Mouse (Mus musculus) embryonic facial prominence, embryonic 11.5 days (tissue): ENCODE data around the gene Tmem135. TPM values are rescaled to one million over a fixed set of nuclear protein-coding genes. Genes with fewer than 3 reads are reported as not detected.

Experiments used
- ATAC-seq: fragments of 200-750 bp; cut with Nextera tagmentation; replicated peaks from 2 replicates; pipeline ENCODE4 v1.8.0; 2017; ENCODE audit warnings: low read depth; ENCODE audit not compliant: insufficient number of reproducible peaks, low FRiP score, low TSS enrichment
- DNase-seq: peaks from one replicate; pipeline ENCODE4 v3.0.0-alpha.2; 2015; ENCODE audit warnings: low spot score
- H3K27ac ChIP-seq: fragments of 300-500 bp; sonication (generic); replicated peaks from 2 replicates; pipeline ENCODE4 v1.5.1; 2014; ENCODE audit warnings: mild to moderate bottlenecking, low read depth, low read length, control low read depth
- H3K27me3 ChIP-seq: fragments of 300-500 bp; sonication (generic); 2 replicates; pipeline ENCODE4 v1.6.1; 2014; ENCODE audit warnings: mild to moderate bottlenecking, low read length, moderate library complexity, mixed read lengths; ENCODE audit not compliant: control insufficient read depth, insufficient read depth
- H3K36me3 ChIP-seq: fragments of 300-500 bp; sonication (generic); replicated peaks from 2 replicates; pipeline ENCODE4 v1.6.1; 2014; ENCODE audit warnings: low read depth, mild to moderate bottlenecking, low read length, moderate library complexity, mixed read lengths; ENCODE audit not compliant: control insufficient read depth, insufficient read depth
- H3K4me1 ChIP-seq: fragments of 300-500 bp; sonication (generic); 2 replicates; pipeline ENCODE4 v1.6.1; 2014; ENCODE audit warnings: low read length, mixed read lengths; ENCODE audit not compliant: control insufficient read depth, insufficient read depth
- H3K4me2 ChIP-seq: fragments of 300-500 bp; sonication (generic); 2 replicates; pipeline ENCODE4 v1.6.1; 2014; ENCODE audit warnings: low read depth, mild to moderate bottlenecking, control low read depth, low read length, moderate library complexity
- H3K4me3 ChIP-seq: fragments of 300-500 bp; sonication (generic); 2 replicates; pipeline ENCODE4 v1.5.1; 2014; ENCODE audit warnings: low read depth, low read length, control low read depth
- H3K9ac ChIP-seq: fragments of 300-500 bp; sonication (generic); replicated peaks from 2 replicates; pipeline ENCODE4 v1.6.1; 2014; ENCODE audit warnings: mild to moderate bottlenecking, control low read depth, low read length
- H3K9me3 ChIP-seq: fragments of 300-500 bp; sonication (generic); replicated peaks from 2 replicates; pipeline ENCODE4 v1.6.1; 2016; ENCODE audit warnings: mild to moderate bottlenecking, low read length, inconsistent platforms, mixed read lengths; ENCODE audit not compliant: control insufficient read depth
- WGBS: fragments of 180-500 bp; shearing (Covaris S2); extraction: QIAGEN DNeasy Blood & Tissue Kit; methylation state at CpG from one replicate; pipeline ENCODE4 v1.1.7; 2014; 5-methylcytosine and 5-hydroxymethylcytosine counted together
- polyA plus RNA-seq: library from polyadenylated mRNA; unstranded; fragments of >200 nt; fragmentation: Nextera tagmentation; extraction: Ambion mirVana; gene quantifications from 2 replicates; pipeline ENCODE4 v1.2.1, GENCODE M21; 2014

The Tmem135 gene
- polyA plus RNA-seq, 1 experiment from 2014 or later = 18.5 TPM

- no peak for ATAC-seq
- Histone ChIP-seq H3K27me3 (no peaks in the 10 kb centered on the region), H3K4me1 (no peaks in the 10 kb centered on the region), H3K9me3 (no peaks in the 10 kb centered on the region), H3K4me3 (no peak overlapping the region), H3K4me2 (no peak overlapping the region), H3K36me3 (no peaks in the 10 kb centered on the region), H3K27ac (no peak overlapping the region), H3K9ac (no peak overlapping the region)
- DNase-seq = no peak
- 88% methylated on average over 3 of the region's 3 CpGs for WGBS
These were observed 172.7 kb downstream of the Tmem135 start for GRCm38 (mm10) chr7:89231200-89231790.

- no peak for ATAC-seq
- no peaks in the 10 kb centered on the region for H3K27me3 ChIP-seq
- H3K9ac ChIP-seq = no peak overlapping the region
- H3K36me3 ChIP-seq = no peaks in the 10 kb centered on the region
- no peak overlapping the region for H3K4me3 ChIP-seq
- H3K27ac ChIP-seq = no peak overlapping the region
- no peak overlapping the region for H3K4me2 ChIP-seq
- WGBS = 71% methylated on average over 1 of the region's 1 CpGs
- H3K9me3 ChIP-seq = no peaks in the 10 kb centered on the region
- no peak for DNase-seq
- no peaks in the 10 kb centered on the region for H3K4me1 ChIP-seq
These were observed 181.4 kb downstream of the Tmem135 start for GRCm38 (mm10) chr7:89222609-89223008.

GRCm38 (mm10) chr7:89216628-89217027, 187.4 kb downstream of the Tmem135 start:
- no peak for ATAC-seq

GRCm38 (mm10) chr7:89216118-89216517, 187.9 kb downstream of the Tmem135 start:
- Histone ChIP-seq H3K9ac (no peak overlapping the region), H3K27me3 (no peaks in the 10 kb centered on the region), H3K27ac (no peak overlapping the region), H3K4me1 (no peaks in the 10 kb centered on the region), H3K4me2 (no peak overlapping the region), H3K4me3 (no peak overlapping the region), H3K36me3 (no peaks in the 10 kb centered on the region), H3K9me3 (no peaks in the 10 kb centered on the region)
- DNase-seq (no peak), ATAC-seq (no peak)
- WGBS = 82% methylated on average over 2 of the region's 2 CpGs

More at GRCm38 (mm10) chr7:89216628-89217027, 187.4 kb downstream of the Tmem135 start:
- DNase-seq = no peak
- H3K27ac ChIP-seq = no peak overlapping the region
- no peaks in the 10 kb centered on the region for H3K4me1 ChIP-seq
- no peak overlapping the region for H3K9ac ChIP-seq
- no peak overlapping the region for H3K4me2 ChIP-seq
- no peak overlapping the region for H3K4me3 ChIP-seq
- no peaks in the 10 kb centered on the region for H3K27me3 ChIP-seq
- H3K36me3 ChIP-seq = no peaks in the 10 kb centered on the region
- no peaks in the 10 kb centered on the region for H3K9me3 ChIP-seq
- 50% methylated on average over 1 of the region's 1 CpGs for WGBS

- Histone ChIP-seq H3K4me3 (no peak overlapping the region), H3K27me3 (no peaks in the 10 kb centered on the region), H3K9ac (no peak overlapping the region), H3K9me3 (no peaks in the 10 kb centered on the region), H3K4me2 (no peak overlapping the region), H3K27ac (no peak overlapping the region), H3K36me3 (no peaks in the 10 kb centered on the region), H3K4me1 (no peaks in the 10 kb centered on the region)
- ATAC-seq (no peak), DNase-seq (no peak)
- WGBS = 36% methylated on average over 7 of the region's 7 CpGs
These were observed 188.3 kb downstream of the Tmem135 start for GRCm38 (mm10) chr7:89215714-89216113.

- no peaks in the 10 kb centered on the region for H3K9me3 ChIP-seq
- H3K36me3 ChIP-seq = no peaks in the 10 kb centered on the region
- no peak overlapping the region for H3K27ac ChIP-seq
- no peak overlapping the region for H3K9ac ChIP-seq
- peak; percentile 63 for DNase-seq
- peak; percentile 49; the same call in 1 of the 2 replicates for ATAC-seq
- WGBS = 13% methylated on average over 6 of the region's 6 CpGs
- H3K4me3 ChIP-seq = no peak overlapping the region
- H3K27me3 ChIP-seq = no peaks in the 10 kb centered on the region
- no peak overlapping the region for H3K4me2 ChIP-seq
- H3K4me1 ChIP-seq = no peaks in the 10 kb centered on the region
These were observed 193.5 kb downstream of the Tmem135 start for GRCm38 (mm10) chr7:89210506-89210905.

GRCm38 (mm10) chr7:89206165-89206564, 197.9 kb downstream of the Tmem135 start:
- Histone ChIP-seq H3K9ac (no peak overlapping the region), H3K36me3 (no peaks in the 10 kb centered on the region)
- WGBS = 82% methylated on average over 3 of the region's 3 CpGs

GRCm38 (mm10) chr7:89205402-89205801, 198.6 kb downstream of the Tmem135 start:
- no peak overlapping the region for H3K9ac ChIP-seq
- H3K27me3 ChIP-seq = no peaks in the 10 kb centered on the region
- WGBS = 79% methylated on average over 1 of the region's 1 CpGs
- ATAC-seq = no peak
- H3K4me2 ChIP-seq = no peak overlapping the region
- no peak overlapping the region for H3K27ac ChIP-seq
- no peaks in the 10 kb centered on the region for H3K36me3 ChIP-seq
- no peaks in the 10 kb centered on the region for H3K4me1 ChIP-seq
- H3K4me3 ChIP-seq = no peak overlapping the region
- DNase-seq = no peak
- H3K9me3 ChIP-seq = no peaks in the 10 kb centered on the region

More at GRCm38 (mm10) chr7:89206165-89206564, 197.9 kb downstream of the Tmem135 start:
- no peak overlapping the region for H3K4me3 ChIP-seq
- H3K4me1 ChIP-seq = no peaks in the 10 kb centered on the region
- no peak overlapping the region for H3K4me2 ChIP-seq
- H3K27ac ChIP-seq = no peak overlapping the region
- H3K9me3 ChIP-seq = no peaks in the 10 kb centered on the region
- no peaks in the 10 kb centered on the region for H3K27me3 ChIP-seq
- ATAC-seq (no peak), DNase-seq (no peak)
